ENCODE assay signal across 14 mouse cellular contexts in genomic region chr10:58540613-58541012, GRCm38 (mm10). TPM values are rescaled to one million over a fixed set of nuclear protein-coding genes. Genes with fewer than 3 reads are reported as not detected.
DNase-seq lines count a peak whose midpoint lies in the region; ATAC-seq and TF ChIP-seq lines count a peak whose summit lies in the region.
"Had no signal": no experiment of that assay in that cellular context is flagged by ENCODE, and none has a peak within 500 bp of the region (broad histone marks: within the 10 kb centered on the region; RNA-seq: fewer than 3 reads in every experiment).

No protein-coding gene starts in this region.

- 58% methylated on average over 13 of the region's 13 CpGs for WGBS in heart, embryonic 10.5 days
- 46% methylated on average over 13 of the region's 13 CpGs for WGBS in neural tube, embryonic 15.5 days
- 71% methylated on average over 13 of the region's 13 CpGs for WGBS in small intestine, adult 2 months

- no peaks in the 10 kb centered on the region for H3K27me3 ChIP-seq in heart, embryonic 10.5 days (ENCODE audit: insufficient read depth, poor library complexity, severe bottlenecking)
- no peaks in the 10 kb centered on the region for H3K27me3 ChIP-seq in neural tube, embryonic 15.5 days (replicated peaks)
- H3K27me3 ChIP-seq in small intestine, adult 2 months (ENCODE audit: control insufficient read depth, insufficient read depth, low read length) = no peaks in the 10 kb centered on the region
- H3K27me3 ChIP-seq: CH12.LX; heart, embryonic 15.5 days; liver, embryonic 12.5 days had no signal

- peak; percentile 78 for DNase-seq in heart, embryonic 10.5 days (ENCODE audit: low spot score)
- no peak for DNase-seq in heart, postnatal 4 days
- peak; percentile 17 for DNase-seq in neural tube, embryonic 10.5 days (ENCODE audit: extremely low spot score, low spot score)
- peak; percentile 43 for DNase-seq in embryo, embryonic 10.5 days (ENCODE audit: low spot score)
- no peak for DNase-seq in lung, postnatal 36 days
- DNase-seq: cerebellum, postnatal 10 days; gastrocnemius, postnatal 10 days; kidney, adult 11 months; kidney, postnatal 4 days had no signal

- TF ChIP-seq POLR2A in small intestine, adult 2 months (IDR thresholded peaks at IDR 0.05; ENCODE audit: low read depth, low read length) = no peak

- ATAC-seq in neural tube, embryonic 15.5 days (ENCODE audit: low FRiP score) = no peak
- ATAC-seq: liver, embryonic 12.5 days had no signal

- peaks cover 16% of the 10 kb centered on the region for H3K36me3 ChIP-seq in heart, embryonic 10.5 days
- H3K36me3 ChIP-seq in neural tube, embryonic 15.5 days = peaks cover 4% of the 10 kb centered on the region
- H3K36me3 ChIP-seq in small intestine, adult 2 months (ENCODE audit: control insufficient read depth, insufficient read depth, low read length) = no peaks in the 10 kb centered on the region
- H3K36me3 ChIP-seq: heart, embryonic 15.5 days had no signal

- no peak overlapping the region for H3K27ac ChIP-seq in heart, embryonic 10.5 days
- no peak overlapping the region for H3K27ac ChIP-seq in neural tube, embryonic 15.5 days (replicated peaks)
- H3K27ac ChIP-seq in small intestine, adult 2 months (ENCODE audit: insufficient read depth, low read depth, low read length) = no peak overlapping the region
- H3K27ac ChIP-seq: heart, embryonic 15.5 days; liver, embryonic 12.5 days had no signal

- H3K4me1 ChIP-seq in heart, embryonic 10.5 days = no peaks in the 10 kb centered on the region
- no peaks in the 10 kb centered on the region for H3K4me1 ChIP-seq in neural tube, embryonic 15.5 days
- H3K4me1 ChIP-seq in small intestine, adult 2 months (ENCODE audit: control insufficient read depth, insufficient read depth, insufficient read length, low read length) = peaks cover 3% of the 10 kb centered on the region; the same call in 1 of the 2 replicates
- H3K4me1 ChIP-seq: liver, embryonic 12.5 days had no signal

- H3K9me3 ChIP-seq in heart, embryonic 10.5 days = no peaks in the 10 kb centered on the region
- H3K9me3 ChIP-seq in neural tube, embryonic 15.5 days (replicated peaks) = no peaks in the 10 kb centered on the region
- H3K9me3 ChIP-seq: heart, embryonic 15.5 days; liver, embryonic 12.5 days had no signal

- H3K4me2 ChIP-seq in neural tube, embryonic 15.5 days = no peak overlapping the region
- H3K4me2 ChIP-seq: heart, embryonic 15.5 days; liver, embryonic 12.5 days had no signal

- H3K4me3 ChIP-seq in heart, embryonic 10.5 days = no peak overlapping the region
- H3K4me3 ChIP-seq in neural tube, embryonic 15.5 days (replicated peaks) = no peak overlapping the region
- no peak overlapping the region for H3K4me3 ChIP-seq in small intestine, adult 2 months (ENCODE audit: low read depth, low read length)
- H3K4me3 ChIP-seq: heart, embryonic 15.5 days; liver, embryonic 12.5 days had no signal

- no peak overlapping the region for H3K9ac ChIP-seq in neural tube, embryonic 15.5 days (replicated peaks)
- H3K9ac ChIP-seq: heart, embryonic 15.5 days; liver, embryonic 12.5 days had no signal

- TF ChIP-seq CTCF in small intestine, adult 2 months (IDR thresholded peaks at IDR 0.05; ENCODE audit: extremely low read depth, insufficient read length, insufficient replicate concordance, low read depth, low read length) = peak; percentile 21; the same call in 1 of the 2 replicates

RNA-seq across cellular contexts. Expression of gene Ccdc138, which starts 42.9 kb away (rescaled TPM):
- 7.8 and 10.0 TPM in 2 replicates for polyA plus RNA-seq in heart, embryonic 10.5 days (2016; fragmentation: Nextera tagmentation; extraction: Ambion mirVana)
- total RNA-seq in heart, postnatal 4 days (2021) = 1 to 10 TPM; 2.5 to 2.7 TPM
- 7.9 and 8.5 TPM in 2 replicates for polyA plus RNA-seq in neural tube, embryonic 15.5 days (2015; fragmentation: Nextera tagmentation; extraction: Ambion mirVana)
- 0.20 and 0.32 TPM in 2 replicates for polyA plus RNA-seq in small intestine, adult 2 months (2012; rRNA removed)

Comparison
In these comparisons a context has a peak if more than half of its experiments do, and no peak if none do; other contexts are left out.
1. DNase-seq: peak in heart, embryonic 10.5 days (single experiment), neural tube, embryonic 10.5 days (single experiment) and embryo, embryonic 10.5 days (single experiment); none in heart, postnatal 4 days (single experiment) and lung, postnatal 36 days (single experiment).